Mouse (Mus musculus): ENCODE results near the gene Dexi. TPM values are rescaled to one million over a fixed set of nuclear protein-coding genes. Genes with fewer than 3 reads are reported as not detected.

The Dexi gene
- polyA plus RNA-seq, 1 experiment from 2014 or later: 4.4 TPM

- WGBS (ENCODE audit: missing documents): 50% methylated on average over 1 of the region's 1 CpGs
- Histone ChIP-seq H3K27ac (no peak overlapping the region), H3K36me3 (ENCODE audit: inconsistent target) (no peaks in the 10 kb centered on the region), H3K4me3 (ENCODE audit: inconsistent target) (no peak overlapping the region), H3K79me2 (ENCODE audit: inconsistent target) (no peaks in the 10 kb centered on the region)
Measured at GRCm38 (mm10) chr16:10499122-10499521, 43.7 kb downstream of the Dexi start.

- Histone ChIP-seq H3K79me2 (ENCODE audit: inconsistent target) (no peaks in the 10 kb centered on the region), H3K36me3 (ENCODE audit: inconsistent target) (no peaks in the 10 kb centered on the region), H3K4me3 (ENCODE audit: inconsistent target) (no peak overlapping the region), H3K27ac (no peak overlapping the region)
- 71% methylated on average over 5 of the region's 5 CpGs for WGBS (ENCODE audit: missing documents)
Measured at GRCm38 (mm10) chr16:10498096-10498602, 44.7 kb downstream of the Dexi start.

GRCm38 (mm10) chr16:10495824-10496298 is 47.0 kb downstream of the Dexi start:
- WGBS (ENCODE audit: missing documents): 51% methylated on average over 2 of the region's 2 CpGs
- Histone ChIP-seq H3K4me3 (ENCODE audit: inconsistent target) (no peak overlapping the region), H3K36me3 (ENCODE audit: inconsistent target) (no peaks in the 10 kb centered on the region), H3K79me2 (ENCODE audit: inconsistent target) (no peaks in the 10 kb centered on the region), H3K27ac (peak overlapping the region; percentile 29)

- Histone ChIP-seq H3K4me3 (ENCODE audit: inconsistent target) (no peak overlapping the region), H3K79me2 (ENCODE audit: inconsistent target) (no peaks in the 10 kb centered on the region), H3K27ac (no peak overlapping the region), H3K36me3 (ENCODE audit: inconsistent target) (no peaks in the 10 kb centered on the region)
- WGBS (ENCODE audit: missing documents): 91% methylated on average over 3 of the region's 3 CpGs
Measured at GRCm38 (mm10) chr16:10492587-10492986, 50.3 kb downstream of the Dexi start.

- no peaks in the 10 kb centered on the region for H3K79me2 ChIP-seq (ENCODE audit: inconsistent target)
- no peaks in the 10 kb centered on the region for H3K36me3 ChIP-seq (ENCODE audit: inconsistent target)
- no peak overlapping the region for H3K27ac ChIP-seq
- H3K4me3 ChIP-seq (ENCODE audit: inconsistent target): no peak overlapping the region
- WGBS (ENCODE audit: missing documents): 95% methylated on average over 3 of the region's 4 CpGs
Measured at GRCm38 (mm10) chr16:10491716-10492115, 51.1 kb downstream of the Dexi start.

GRCm38 (mm10) chr16:10490503-10491150 is 52.2 kb downstream of the Dexi start:
- H3K4me3 ChIP-seq (ENCODE audit: inconsistent target): no peak overlapping the region
- WGBS (ENCODE audit: missing documents): 95% methylated on average over 17 of the region's 18 CpGs
- no peak overlapping the region for H3K27ac ChIP-seq
- H3K79me2 ChIP-seq (ENCODE audit: inconsistent target): no peaks in the 10 kb centered on the region
- H3K36me3 ChIP-seq (ENCODE audit: inconsistent target): no peaks in the 10 kb centered on the region

- WGBS (ENCODE audit: missing documents): 23% methylated on average over 14 of the region's 14 CpGs
- H3K27ac ChIP-seq: no peak overlapping the region; the same call in 1 of the 2 replicates
- peak overlapping the region; percentile 7; the same call in 1 of the 2 replicates for H3K4me3 ChIP-seq (ENCODE audit: inconsistent target)
- H3K36me3 ChIP-seq (ENCODE audit: inconsistent target): no peaks in the 10 kb centered on the region
- H3K79me2 ChIP-seq (ENCODE audit: inconsistent target): no peaks in the 10 kb centered on the region
Measured at GRCm38 (mm10) chr16:10489904-10490457, 52.9 kb downstream of the Dexi start.

GRCm38 (mm10) chr16:10489483-10489882 is 53.4 kb downstream of the Dexi start:
- peak overlapping the region; percentile 7; the same call in 1 of the 2 replicates for H3K4me3 ChIP-seq (ENCODE audit: inconsistent target)
- H3K27ac ChIP-seq: no peak overlapping the region; the same call in 1 of the 2 replicates
- no peaks in the 10 kb centered on the region for H3K36me3 ChIP-seq (ENCODE audit: inconsistent target)
- WGBS (ENCODE audit: missing documents): 11% methylated on average over 9 of the region's 9 CpGs
- H3K79me2 ChIP-seq (ENCODE audit: inconsistent target): no peaks in the 10 kb centered on the region

- Histone ChIP-seq H3K79me2 (ENCODE audit: inconsistent target) (no peaks in the 10 kb centered on the region), H3K27ac (no peak overlapping the region; the same call in 1 of the 2 replicates), H3K4me3 (ENCODE audit: inconsistent target) (no peak overlapping the region), H3K36me3 (ENCODE audit: inconsistent target) (no peaks in the 10 kb centered on the region)
- 73% methylated on average over 7 of the region's 7 CpGs for WGBS (ENCODE audit: missing documents)
Measured at GRCm38 (mm10) chr16:10488769-10489481, 53.9 kb downstream of the Dexi start.

GRCm38 (mm10) chr16:10487895-10488493 is 54.9 kb downstream of the Dexi start:
- Histone ChIP-seq H3K27ac (no peak overlapping the region), H3K4me3 (ENCODE audit: inconsistent target) (no peak overlapping the region), H3K79me2 (ENCODE audit: inconsistent target) (no peaks in the 10 kb centered on the region), H3K36me3 (ENCODE audit: inconsistent target) (no peaks in the 10 kb centered on the region)
- WGBS (ENCODE audit: missing documents): 51% methylated on average over 8 of the region's 8 CpGs

- 56% methylated on average over 3 of the region's 3 CpGs for WGBS (ENCODE audit: missing documents)
- no peak overlapping the region for H3K4me3 ChIP-seq (ENCODE audit: inconsistent target)
Measured at GRCm38 (mm10) chr16:10486993-10487392, 55.9 kb downstream of the Dexi start.

GRCm38 (mm10) chr16:10482343-10482742 is 60.5 kb downstream of the Dexi start:
- Histone ChIP-seq H3K27ac (no peak overlapping the region), H3K36me3 (ENCODE audit: inconsistent target) (no peaks in the 10 kb centered on the region), H3K79me2 (ENCODE audit: inconsistent target) (no peaks in the 10 kb centered on the region), H3K4me3 (ENCODE audit: inconsistent target) (no peak overlapping the region)
- WGBS (ENCODE audit: missing documents): 27% methylated on average over 4 of the region's 4 CpGs

More at GRCm38 (mm10) chr16:10486993-10487392, 55.9 kb downstream of the Dexi start:
- H3K27ac ChIP-seq: 0 out of 2 replicates have a peak overlapping the region, but pooled peaks have one; percentile 10
- no peaks in the 10 kb centered on the region for H3K36me3 ChIP-seq (ENCODE audit: inconsistent target)
- H3K79me2 ChIP-seq (ENCODE audit: inconsistent target): no peaks in the 10 kb centered on the region

- 63% methylated on average over 5 of the region's 5 CpGs for WGBS (ENCODE audit: missing documents)
- no peak within 1 kb of the TSS for H3K4me3 ChIP-seq (ENCODE audit: inconsistent target)
- H3K36me3 ChIP-seq (ENCODE audit: inconsistent target): no peaks in the 10 kb centered on the region
- no peaks in the 10 kb centered on the region for H3K79me2 ChIP-seq (ENCODE audit: inconsistent target)
- H3K27ac ChIP-seq: no peak within 1 kb of the TSS
Measured at GRCm38 (mm10) chr16:10479857-10480256, 63.0 kb downstream of the Dexi start, which contains the start of gene Ciita. Gene Ciita (plus strand): TSS chr16:10480059.

- peak overlapping the region; percentile 50 for H3K27ac ChIP-seq
- WGBS (ENCODE audit: missing documents): 59% methylated on average over 2 of the region's 2 CpGs
- no peaks in the 10 kb centered on the region for H3K79me2 ChIP-seq (ENCODE audit: inconsistent target)
Measured at GRCm38 (mm10) chr16:10475919-10476318, 66.9 kb downstream of the Dexi start.

More at GRCm38 (mm10) chr16:10475919-10476318, 66.9 kb downstream of the Dexi start:
- Histone ChIP-seq H3K36me3 (ENCODE audit: inconsistent target) (no peaks in the 10 kb centered on the region), H3K4me3 (ENCODE audit: inconsistent target) (no peak overlapping the region)

Data from macrophage (primary cell).